Mouse (Mus musculus) hindbrain, embryonic 12.5 days (tissue): ENCODE measurements around the gene Chmp6. TPM values are rescaled to one million over a fixed set of nuclear protein-coding genes. Genes with fewer than 3 reads are reported as not detected.

ENCODE experiments used
- ATAC-seq: fragments of 200-750 bp; cut with Nextera tagmentation; 2 replicates; pipeline ENCODE4 v1.8.0; 2017; ENCODE audit warnings: moderate TSS enrichment; ENCODE audit not compliant: low FRiP score
- H3K27ac ChIP-seq: fragments of 300-500 bp; sonication (generic); 2 replicates; pipeline ENCODE4 v1.5.1; 2016; ENCODE audit warnings: mild to moderate bottlenecking
- H3K27me3 ChIP-seq: fragments of 300-500 bp; sonication (generic); 2 replicates; pipeline ENCODE4 v1.6.1; 2016; ENCODE audit warnings: mild to moderate bottlenecking
- H3K36me3 ChIP-seq: fragments of 300-500 bp; sonication (generic); 2 replicates; pipeline ENCODE4 v1.6.1; 2016; ENCODE audit warnings: mild to moderate bottlenecking
- H3K4me1 ChIP-seq: fragments of 300-500 bp; sonication (generic); 2 replicates; pipeline ENCODE4 v1.6.1; 2016
- H3K4me2 ChIP-seq: fragments of 300-500 bp; sonication (generic); replicated peaks from 2 replicates; pipeline ENCODE4 v1.6.1; 2016; ENCODE audit warnings: mild to moderate bottlenecking
- H3K4me3 ChIP-seq: fragments of 300-500 bp; sonication (generic); 2 replicates; pipeline ENCODE4 v1.5.1; 2016; ENCODE audit warnings: mild to moderate bottlenecking
- H3K9ac ChIP-seq: fragments of 300-500 bp; sonication (generic); 2 replicates; pipeline ENCODE4 v1.6.1; 2016; ENCODE audit warnings: mild to moderate bottlenecking, moderate library complexity
- H3K9me3 ChIP-seq: fragments of 300-500 bp; sonication (generic); replicated peaks from 2 replicates; pipeline ENCODE4 v1.6.1; 2016; ENCODE audit warnings: mild to moderate bottlenecking
- WGBS: fragments of 180-500 bp; shearing (Covaris S2); methylation state at CpG from one replicate; pipeline ENCODE4 v1.1.7; 2016; 5-methylcytosine and 5-hydroxymethylcytosine counted together
- polyA plus RNA-seq: library from polyadenylated mRNA; unstranded; fragments of >200 nt; fragmentation: Nextera tagmentation; extraction: Ambion mirVana; gene quantifications from 2 replicates; pipeline ENCODE4 v1.2.1, GENCODE M21; 2016

The Chmp6 gene
- polyA plus RNA-seq, 1 experiment from 2014 or later, result 91.7 TPM

DNA sequence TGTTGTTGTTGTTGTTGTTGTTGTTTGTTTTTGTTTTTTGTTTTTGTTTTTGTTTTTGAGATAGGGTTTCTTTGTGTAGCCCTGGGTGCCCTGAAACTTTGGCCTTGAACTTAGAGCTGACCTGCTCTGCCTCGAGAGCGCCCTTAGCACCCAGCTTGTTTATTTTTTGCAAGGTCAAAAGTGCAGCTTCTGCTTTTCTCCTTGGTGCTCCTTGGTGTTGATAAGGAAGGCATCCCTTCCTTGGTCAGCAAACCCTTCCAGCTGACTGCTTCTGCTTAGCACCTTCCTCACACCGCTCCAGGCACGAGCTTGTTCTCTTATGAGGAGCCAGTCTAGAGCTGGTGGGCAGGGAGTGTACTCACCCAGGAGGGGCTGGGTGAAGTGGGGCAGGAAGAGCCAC is 41.0 kb downstream of the Chmp6 start:
- no peak for ATAC-seq
- WGBS, result 70% methylated on average over 4 of the region's 4 CpGs
- H3K27ac ChIP-seq, result no peak overlapping the region
- H3K27me3 ChIP-seq, result no peaks in the 10 kb centered on the region
- peaks cover 5% of the 10 kb centered on the region; the same call in 1 of the 2 replicates for H3K4me1 ChIP-seq
- no peaks in the 10 kb centered on the region for H3K36me3 ChIP-seq
- no peak overlapping the region for H3K9ac ChIP-seq
- no peak overlapping the region for H3K4me3 ChIP-seq
- H3K4me2 ChIP-seq, result no peak overlapping the region
- no peaks in the 10 kb centered on the region for H3K9me3 ChIP-seq

- H3K9ac ChIP-seq, result no peak overlapping the region
- no peaks in the 10 kb centered on the region for H3K36me3 ChIP-seq
- WGBS, result 77% methylated on average over 2 of the region's 2 CpGs
- H3K27me3 ChIP-seq, result no peaks in the 10 kb centered on the region
- no peaks in the 10 kb centered on the region for H3K9me3 ChIP-seq
- no peak overlapping the region for H3K27ac ChIP-seq
- ATAC-seq, result no peak
- no peak overlapping the region for H3K4me3 ChIP-seq
- H3K4me1 ChIP-seq, result peaks cover 5% of the 10 kb centered on the region; the same call in 1 of the 2 replicates
- H3K4me2 ChIP-seq, result no peak overlapping the region
Measured at GRCm38 (mm10) chr11:119954749-119955337, 41.6 kb downstream of the Chmp6 start.

DNA sequence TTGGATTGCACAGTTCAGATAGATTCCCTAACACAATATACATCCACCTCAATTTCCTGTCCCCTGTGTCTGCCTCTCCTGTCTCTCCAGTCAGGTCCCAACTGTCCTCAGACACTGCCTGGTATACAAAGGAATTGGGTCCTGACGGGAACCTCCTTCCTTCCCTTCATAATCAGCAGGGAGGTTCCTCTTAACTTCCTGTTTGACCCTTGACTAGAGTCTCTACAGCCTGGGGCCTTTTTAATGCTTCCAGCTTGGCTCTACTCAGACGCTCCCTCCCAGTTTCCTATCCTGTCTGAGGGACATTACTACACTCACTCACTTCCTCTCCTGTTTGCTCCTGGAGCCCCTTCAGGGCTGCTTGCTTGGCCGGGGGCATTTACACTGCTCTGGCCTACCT is 42.2 kb downstream of the Chmp6 start:
- Histone ChIP-seq H3K4me1 (peaks cover 5% of the 10 kb centered on the region; the same call in 1 of the 2 replicates), H3K36me3 (no peaks in the 10 kb centered on the region), H3K4me3 (no peak overlapping the region), H3K27ac (no peak overlapping the region), H3K9me3 (no peaks in the 10 kb centered on the region), H3K27me3 (no peaks in the 10 kb centered on the region), H3K4me2 (no peak overlapping the region), H3K9ac (no peak overlapping the region)
- whole genome bisulfite sequencing, result 66% methylated on average over 3 of the region's 3 CpGs
- ATAC-seq, result no peak

GRCm38 (mm10) chr11:119956590-119956989 is 43.3 kb downstream of the Chmp6 start:
- H3K27ac ChIP-seq, result no peak overlapping the region
- no peaks in the 10 kb centered on the region for H3K36me3 ChIP-seq
- no peaks in the 10 kb centered on the region for H3K9me3 ChIP-seq
- H3K4me2 ChIP-seq, result no peak overlapping the region
- 85% methylated on average over 13 of the region's 13 CpGs for WGBS
- ATAC-seq, result no peak
- no peaks in the 10 kb centered on the region for H3K27me3 ChIP-seq
- H3K9ac ChIP-seq, result no peak overlapping the region
- H3K4me3 ChIP-seq, result no peak overlapping the region
- H3K4me1 ChIP-seq, result peaks cover 5% of the 10 kb centered on the region; the same call in 1 of the 2 replicates

- no peak overlapping the region for H3K9ac ChIP-seq
- ATAC-seq, result no peak
- 90% methylated on average over 7 of the region's 7 CpGs for WGBS
Measured at GRCm38 (mm10) chr11:119958856-119959255, 45.6 kb downstream of the Chmp6 start.

GRCm38 (mm10) chr11:119959714-119960113 is 46.5 kb downstream of the Chmp6 start:
- Histone ChIP-seq H3K4me3 (no peak overlapping the region), H3K9ac (no peak overlapping the region), H3K27ac (no peak overlapping the region), H3K4me1 (peaks cover 2% of the 10 kb centered on the region), H3K4me2 (no peak overlapping the region), H3K27me3 (no peaks in the 10 kb centered on the region), H3K36me3 (no peaks in the 10 kb centered on the region), H3K9me3 (no peaks in the 10 kb centered on the region)
- 82% methylated on average over 4 of the region's 4 CpGs for WGBS
- ATAC-seq, result no peak

More at GRCm38 (mm10) chr11:119958856-119959255, 45.6 kb downstream of the Chmp6 start:
- Histone ChIP-seq H3K27ac (no peak overlapping the region), H3K36me3 (no peaks in the 10 kb centered on the region), H3K27me3 (no peaks in the 10 kb centered on the region), H3K4me3 (no peak overlapping the region), H3K4me1 (no peaks in the 10 kb centered on the region; the same call in 1 of the 2 replicates), H3K9me3 (no peaks in the 10 kb centered on the region), H3K4me2 (no peak overlapping the region)

GRCm38 (mm10) chr11:119960671-119961070 is 47.4 kb downstream of the Chmp6 start:
- no peaks in the 10 kb centered on the region for H3K9me3 ChIP-seq
- H3K4me1 ChIP-seq, result peaks cover 7% of the 10 kb centered on the region
- no peaks in the 10 kb centered on the region; the same call in 1 of the 2 replicates for H3K36me3 ChIP-seq
- no peak overlapping the region for H3K9ac ChIP-seq
- H3K27ac ChIP-seq, result no peak overlapping the region
- no peak overlapping the region for H3K4me2 ChIP-seq
- no peaks in the 10 kb centered on the region for H3K27me3 ChIP-seq
- ATAC-seq, result no peak
- 92% methylated on average over 6 of the region's 6 CpGs for WGBS
- no peak overlapping the region for H3K4me3 ChIP-seq

GRCm38 (mm10) chr11:119961511-119961910 is 48.3 kb downstream of the Chmp6 start:
- WGBS, result 84% methylated on average over 3 of the region's 3 CpGs

DNA sequence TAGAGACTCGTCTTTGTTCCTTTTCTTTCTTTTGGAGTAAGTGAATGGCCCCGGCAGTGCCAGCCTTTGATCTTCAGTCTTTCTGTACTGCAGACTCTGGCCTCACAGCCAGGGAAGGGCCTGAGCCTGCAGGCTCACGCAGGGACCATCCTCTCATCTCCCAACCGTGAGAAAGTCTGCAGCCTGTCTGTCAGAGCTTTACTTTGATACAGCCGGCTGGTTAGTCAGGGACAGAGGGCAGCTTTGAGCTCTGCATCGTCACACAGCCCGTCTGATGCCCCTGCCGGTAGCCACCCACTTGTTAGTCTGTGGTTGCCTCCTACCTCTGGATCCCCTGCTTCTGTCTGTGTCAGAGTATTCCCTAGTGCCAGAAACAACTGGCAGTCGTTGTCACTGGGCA is 51.8 kb downstream of the Chmp6 start:
- H3K4me3 ChIP-seq, result no peak overlapping the region
- WGBS, result 10% methylated on average over 9 of the region's 9 CpGs
- H3K36me3 ChIP-seq, result no peaks in the 10 kb centered on the region; the same call in 1 of the 2 replicates
- no peak overlapping the region for H3K9ac ChIP-seq
- no peaks in the 10 kb centered on the region for H3K9me3 ChIP-seq
- no peaks in the 10 kb centered on the region for H3K27me3 ChIP-seq
- no peak for ATAC-seq
- H3K27ac ChIP-seq, result no peak overlapping the region
- peaks cover 18% of the 10 kb centered on the region for H3K4me1 ChIP-seq
- no peak overlapping the region for H3K4me2 ChIP-seq

More at GRCm38 (mm10) chr11:119961511-119961910, 48.3 kb downstream of the Chmp6 start:
- H3K27ac ChIP-seq, result no peak overlapping the region
- no peak overlapping the region for H3K4me3 ChIP-seq
- peaks cover 7% of the 10 kb centered on the region for H3K4me1 ChIP-seq
- no peaks in the 10 kb centered on the region for H3K9me3 ChIP-seq
- H3K27me3 ChIP-seq, result no peaks in the 10 kb centered on the region
- no peak for ATAC-seq
- no peak overlapping the region for H3K9ac ChIP-seq
- no peaks in the 10 kb centered on the region; the same call in 1 of the 2 replicates for H3K36me3 ChIP-seq
- no peak overlapping the region for H3K4me2 ChIP-seq

DNA sequence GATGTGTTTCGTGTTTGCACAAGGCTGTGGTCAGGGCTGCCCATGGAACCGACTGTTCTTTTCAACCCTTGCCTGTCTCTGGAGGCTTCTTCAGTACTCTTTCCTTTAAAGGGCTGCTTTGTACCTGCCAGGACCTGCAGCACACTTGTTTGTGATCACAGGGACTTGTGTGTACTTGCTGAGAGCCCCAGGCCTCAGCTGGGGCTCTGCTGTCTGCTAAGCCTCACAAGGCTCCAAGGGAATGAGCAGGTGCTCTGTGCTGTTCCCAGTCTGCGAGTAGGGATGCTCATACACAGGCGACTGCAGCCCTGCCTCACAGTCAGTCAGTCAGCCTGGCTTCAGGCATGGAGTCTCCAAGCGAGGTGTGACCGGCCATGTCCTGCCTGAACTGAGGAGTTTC is 53.1 kb downstream of the Chmp6 start:
- no peaks in the 10 kb centered on the region for H3K9me3 ChIP-seq
- H3K9ac ChIP-seq, result no peak overlapping the region
- peaks cover 28% of the 10 kb centered on the region for H3K4me1 ChIP-seq
- no peak overlapping the region for H3K4me2 ChIP-seq
- H3K4me3 ChIP-seq, result no peak overlapping the region
- no peaks in the 10 kb centered on the region for H3K27me3 ChIP-seq
- 88% methylated on average over 6 of the region's 6 CpGs for WGBS
- no peak for ATAC-seq
- H3K27ac ChIP-seq, result no peak overlapping the region
- no peaks in the 10 kb centered on the region; the same call in 1 of the 2 replicates for H3K36me3 ChIP-seq

GRCm38 (mm10) chr11:119967401-119967800 is 54.2 kb downstream of the Chmp6 start:
- no peak for ATAC-seq
- H3K4me3 ChIP-seq, result no peak overlapping the region
- H3K27ac ChIP-seq, result no peak overlapping the region
- H3K4me2 ChIP-seq, result no peak overlapping the region
- no peak overlapping the region for H3K9ac ChIP-seq
- H3K36me3 ChIP-seq, result no peaks in the 10 kb centered on the region; the same call in 1 of the 2 replicates
- peaks cover 33% of the 10 kb centered on the region for H3K4me1 ChIP-seq
- WGBS, result 69% methylated on average over 8 of the region's 8 CpGs
- no peaks in the 10 kb centered on the region for H3K27me3 ChIP-seq
- H3K9me3 ChIP-seq, result no peaks in the 10 kb centered on the region

- Histone ChIP-seq H3K36me3 (no peaks in the 10 kb centered on the region; the same call in 1 of the 2 replicates), H3K27me3 (no peaks in the 10 kb centered on the region), H3K4me3 (no peak overlapping the region), H3K9me3 (no peaks in the 10 kb centered on the region), H3K9ac (no peak overlapping the region), H3K4me2 (no peak overlapping the region), H3K27ac (no peak overlapping the region), H3K4me1 (peaks cover 33% of the 10 kb centered on the region)
- 87% methylated on average over 2 of the region's 2 CpGs for WGBS
- no peak for ATAC-seq
Measured at GRCm38 (mm10) chr11:119967892-119968291, 54.7 kb downstream of the Chmp6 start.
